Mouse (Mus musculus) midbrain, postnatal 0 days (tissue): ENCODE results near the gene Rassf8. TPM values are rescaled to one million over a fixed set of nuclear protein-coding genes. Genes with fewer than 3 reads are reported as not detected.

Source experiments
- ATAC-seq: fragments of 200-750 bp; cut with Nextera tagmentation; 2 replicates; pipeline ENCODE4 v1.8.0; 2017; ENCODE audit warnings: moderate number of reproducible peaks, mild to moderate bottlenecking, moderate TSS enrichment, moderate library complexity; ENCODE audit not compliant: low FRiP score
- DNase-seq: peaks from one replicate; pipeline ENCODE4 v3.0.0-alpha.2; 2015; ENCODE audit warnings: low spot score
- H3K27ac ChIP-seq: fragments of 300-500 bp; sonication (generic); 2 replicates; pipeline ENCODE4 v1.5.1; 2014; ENCODE audit warnings: low read depth, mild to moderate bottlenecking, low read length, mixed read lengths
- H3K27me3 ChIP-seq: fragments of 300-500 bp; sonication (generic); 2 replicates; pipeline ENCODE4 v1.6.1; 2014; ENCODE audit warnings: low read length, control low read depth, mixed read lengths; ENCODE audit not compliant: insufficient read depth
- H3K36me3 ChIP-seq: fragments of 300-500 bp; sonication (generic); 2 replicates; pipeline ENCODE4 v1.6.1; 2014; ENCODE audit warnings: low read length, control low read depth, mixed read lengths; ENCODE audit not compliant: insufficient read depth
- H3K4me1 ChIP-seq: fragments of 300-500 bp; sonication (generic); 2 replicates; pipeline ENCODE4 v1.6.1; 2014; ENCODE audit warnings: mild to moderate bottlenecking, control low read depth, antibody characterized with exemption, low read length, mixed read lengths; ENCODE audit not compliant: insufficient read depth
- H3K4me2 ChIP-seq: fragments of 300-500 bp; sonication (generic); 2 replicates; pipeline ENCODE4 v1.6.1; 2014; ENCODE audit warnings: low read depth, mild to moderate bottlenecking, low read length, mixed read lengths; ENCODE audit not compliant: poor library complexity, severe bottlenecking
- H3K4me3 ChIP-seq: fragments of 300-500 bp; sonication (generic); 2 replicates; pipeline ENCODE4 v1.5.1; 2014; ENCODE audit warnings: low read depth, mild to moderate bottlenecking, low read length, moderate library complexity
- H3K9ac ChIP-seq: fragments of 300-500 bp; sonication (generic); replicated peaks from 2 replicates; pipeline ENCODE4 v1.6.1; 2014; ENCODE audit warnings: mild to moderate bottlenecking, low read length, moderate library complexity, mixed read lengths; ENCODE audit not compliant: poor library complexity, severe bottlenecking
- H3K9me3 ChIP-seq: fragments of 300-500 bp; sonication (generic); 2 replicates; pipeline ENCODE4 v1.6.1; 2016; ENCODE audit warnings: low read length, control low read depth
- CTCF ChIP-seq: IDR thresholded peaks from 2 replicates; pipeline ENCODE4 v1.5.1; 2016; ENCODE audit warnings: antibody characterized with exemption, mild to moderate bottlenecking
- WGBS: fragments of 180-500 bp; shearing (Covaris S2); extraction: QIAGEN DNeasy Blood & Tissue Kit; methylation state at CpG from one replicate; pipeline ENCODE4 v1.1.7; 2014; 5-methylcytosine and 5-hydroxymethylcytosine counted together
- polyA plus RNA-seq: library from polyadenylated mRNA; unstranded; fragments of >200 nt; fragmentation: Nextera tagmentation; extraction: Ambion mirVana; gene quantifications from 2 replicates; pipeline ENCODE4 v1.2.1, GENCODE M21; 2015
- total RNA-seq: library from RNA; depleted of rRNA; stranded (reverse); fragments of >200 nt; gene quantifications from 2 replicates; pipeline ENCODE4 v1.2.3, GENCODE M21; 2014

Gene Rassf8
- total and polyA plus RNA-seq, 2 experiments from 2014 or later, result 5.6 to 16.3 TPM

GRCm38 (mm10) chr6:145726986-145727385, 19.6 kb upstream of the Rassf8 start:
- no peak overlapping the region for H3K27ac ChIP-seq
- H3K4me3 ChIP-seq, result no peak overlapping the region
- ATAC-seq, result no peak
- no peak for TF ChIP-seq CTCF
- H3K4me2 ChIP-seq, result no peak overlapping the region
- no peaks in the 10 kb centered on the region for H3K27me3 ChIP-seq
- DNase-seq, result no peak
- H3K4me1 ChIP-seq, result no peaks in the 10 kb centered on the region; the same call in 1 of the 2 replicates
- no peaks in the 10 kb centered on the region for H3K9me3 ChIP-seq
- H3K9ac ChIP-seq, result no peak overlapping the region
- no peaks in the 10 kb centered on the region; the same call in 1 of the 2 replicates for H3K36me3 ChIP-seq
- 63% methylated on average over 5 of the region's 5 CpGs for WGBS

GRCm38 (mm10) chr6:145732868-145733267, 13.7 kb upstream of the Rassf8 start:
- Histone ChIP-seq H3K4me1 (no peaks in the 10 kb centered on the region), H3K27me3 (no peaks in the 10 kb centered on the region), H3K4me2 (no peak overlapping the region), H3K9me3 (no peaks in the 10 kb centered on the region), H3K27ac (no peak overlapping the region), H3K36me3 (no peaks in the 10 kb centered on the region; the same call in 1 of the 2 replicates), H3K9ac (no peak overlapping the region), H3K4me3 (no peak overlapping the region)
- WGBS, result 74% methylated on average over 5 of the region's 5 CpGs
- no peak for ATAC-seq
- TF ChIP-seq CTCF, result no peak
- DNase-seq, result no peak

GRCm38 (mm10) chr6:145733276-145733675, 13.3 kb upstream of the Rassf8 start:
- H3K4me2 ChIP-seq, result no peak overlapping the region
- no peak for ATAC-seq
- H3K9ac ChIP-seq, result no peak overlapping the region
- no peaks in the 10 kb centered on the region for H3K4me1 ChIP-seq
- no peak for TF ChIP-seq CTCF
- H3K9me3 ChIP-seq, result no peaks in the 10 kb centered on the region
- H3K27ac ChIP-seq, result no peak overlapping the region
- no peaks in the 10 kb centered on the region; the same call in 1 of the 2 replicates for H3K36me3 ChIP-seq
- H3K4me3 ChIP-seq, result no peak overlapping the region
- DNase-seq, result no peak
- no peaks in the 10 kb centered on the region for H3K27me3 ChIP-seq
- WGBS, result 57% methylated on average over 4 of the region's 4 CpGs

- Histone ChIP-seq H3K4me2 (no peak overlapping the region), H3K9me3 (no peaks in the 10 kb centered on the region), H3K27me3 (no peaks in the 10 kb centered on the region), H3K4me1 (no peaks in the 10 kb centered on the region), H3K27ac (no peak overlapping the region), H3K4me3 (no peak overlapping the region), H3K9ac (no peak overlapping the region), H3K36me3 (no peaks in the 10 kb centered on the region; the same call in 1 of the 2 replicates)
- ATAC-seq (no peak), DNase-seq (no peak)
- no peak for TF ChIP-seq CTCF
- WGBS, result 42% methylated on average over 5 of the region's 5 CpGs
Measured at GRCm38 (mm10) chr6:145733911-145734310, 12.6 kb upstream of the Rassf8 start.

DNA sequence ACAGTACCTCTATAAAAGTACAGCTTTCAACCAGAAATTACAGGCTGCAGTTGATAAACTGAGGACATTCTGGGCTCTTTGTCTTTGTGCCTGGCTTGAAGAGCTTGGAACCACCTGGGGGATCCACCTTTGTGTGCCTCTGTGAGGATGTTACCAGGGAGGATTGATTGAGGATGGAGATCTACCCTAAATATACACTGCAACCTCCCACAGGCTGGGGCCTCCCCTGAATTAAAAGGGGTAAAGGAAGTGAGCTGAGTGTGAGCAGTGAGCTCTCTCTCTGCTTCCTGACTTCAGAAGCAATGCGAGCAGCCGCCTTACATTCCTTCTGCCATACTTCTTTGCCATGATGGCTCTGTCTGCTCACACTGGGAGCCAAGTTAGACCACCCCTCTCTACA, 10.4 kb upstream of the Rassf8 start:
- Histone ChIP-seq H3K36me3 (no peaks in the 10 kb centered on the region; the same call in 1 of the 2 replicates), H3K9me3 (no peaks in the 10 kb centered on the region), H3K27me3 (no peaks in the 10 kb centered on the region), H3K9ac (no peak overlapping the region), H3K27ac (no peak overlapping the region), H3K4me1 (no peaks in the 10 kb centered on the region), H3K4me2 (no peak overlapping the region), H3K4me3 (no peak overlapping the region)
- 89% methylated on average over 2 of the region's 2 CpGs for WGBS
- TF ChIP-seq CTCF, result no peak
- no peak for DNase-seq
- ATAC-seq, result no peak

DNA sequence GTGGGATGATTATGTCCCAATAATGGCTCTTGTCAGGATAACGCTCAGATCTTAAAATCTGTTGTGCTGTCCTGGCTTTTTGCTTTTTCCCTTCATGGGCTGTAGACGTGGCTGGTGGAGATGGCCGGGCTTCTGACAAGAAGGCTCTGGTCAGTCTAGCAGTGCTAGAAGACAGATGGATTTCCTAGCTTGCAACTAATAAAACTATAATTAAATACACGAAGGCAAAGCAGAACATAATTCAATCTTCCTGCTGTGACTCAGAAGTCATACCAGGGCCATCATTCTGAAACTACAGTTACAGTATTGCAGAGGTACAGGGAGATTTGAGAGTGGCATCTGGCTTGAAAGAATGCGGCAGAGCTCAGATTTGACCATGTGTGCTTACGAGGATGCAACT, 7.3 kb upstream of the Rassf8 start:
- H3K4me3 ChIP-seq, result no peak overlapping the region
- ATAC-seq, result no peak
- no peak for TF ChIP-seq CTCF
- WGBS, result 87% methylated on average over 6 of the region's 6 CpGs
- H3K27ac ChIP-seq, result no peak overlapping the region
- H3K9ac ChIP-seq, result no peak overlapping the region
- no peak overlapping the region for H3K4me2 ChIP-seq
- no peak for DNase-seq
- H3K27me3 ChIP-seq, result no peaks in the 10 kb centered on the region
- no peaks in the 10 kb centered on the region for H3K36me3 ChIP-seq
- H3K4me1 ChIP-seq, result no peaks in the 10 kb centered on the region
- no peaks in the 10 kb centered on the region for H3K9me3 ChIP-seq
